Mouse (Mus musculus) G1E-ER4 (cell line): ENCODE data around the gene Anxa11. TPM values are rescaled to one million over a fixed set of nuclear protein-coding genes. Genes with fewer than 3 reads are reported as not detected.

Experiments
- GATA1 ChIP-seq: IDR thresholded peaks from one replicate; pipeline ENCODE4 v1.8.0; 2012; ENCODE audit warnings: low read length, inconsistent platforms
- polyA plus RNA-seq: library from polyadenylated mRNA; stranded (reverse); fragments of >175 nt; gene quantifications from 2 replicates; pipeline ENCODE4 v1.2.3, GENCODE M21; 2012

Anxa11 gene
- 7.8 and 8.3 TPM in 2 replicates for polyA plus RNA-seq

GRCm38 (mm10) chr14:25841991-25842687 lies at the start of gene Anxa11:
TSS of gene Anxa11 (plus strand) at chr14:25842156.
- no peak for TF ChIP-seq GATA1

GRCm38 (mm10) chr14:25794331-25794730 lies 47.6 kb upstream of the Anxa11 start:
- no peak for TF ChIP-seq GATA1

GRCm38 (mm10) chr14:25795067-25795466 lies 46.9 kb upstream of the Anxa11 start:
- TF ChIP-seq GATA1, result no peak

GRCm38 (mm10) chr14:25795561-25796174 lies 46.3 kb upstream of the Anxa11 start:
- TF ChIP-seq GATA1, result no peak

- no peak for TF ChIP-seq GATA1
Measured at GRCm38 (mm10) chr14:25796619-25797018, 45.3 kb upstream of the Anxa11 start.

- no peak for TF ChIP-seq GATA1
Measured at GRCm38 (mm10) chr14:25800166-25800960, 41.6 kb upstream of the Anxa11 start.

GRCm38 (mm10) chr14:25802511-25802910 lies 39.4 kb upstream of the Anxa11 start:
- no peak for TF ChIP-seq GATA1

- no peak for TF ChIP-seq GATA1
Measured at GRCm38 (mm10) chr14:25803246-25803809, 38.6 kb upstream of the Anxa11 start.

GRCm38 (mm10) chr14:25805871-25806270 lies 36.1 kb upstream of the Anxa11 start:
- TF ChIP-seq GATA1, result no peak

GRCm38 (mm10) chr14:25806561-25806960 lies 35.4 kb upstream of the Anxa11 start:
- TF ChIP-seq GATA1, result no peak

- no peak for TF ChIP-seq GATA1
Measured at GRCm38 (mm10) chr14:25814140-25814539, 27.8 kb upstream of the Anxa11 start.

- TF ChIP-seq GATA1, result no peak
Measured at GRCm38 (mm10) chr14:25816416-25816815, 25.5 kb upstream of the Anxa11 start.

- TF ChIP-seq GATA1, result no peak
Measured at GRCm38 (mm10) chr14:25822584-25822983, 19.4 kb upstream of the Anxa11 start.

GRCm38 (mm10) chr14:25824995-25825394 lies 17.0 kb upstream of the Anxa11 start:
- TF ChIP-seq GATA1, result no peak

GRCm38 (mm10) chr14:25825880-25826626 lies 15.9 kb upstream of the Anxa11 start:
- no peak for TF ChIP-seq GATA1
